Mouse (Mus musculus) urinary bladder, adult 2 months (tissue): ENCODE data around the gene Ssmem1. TPM values are rescaled to one million over a fixed set of nuclear protein-coding genes. Genes with fewer than 3 reads are reported as not detected.

Experiments
- DNase-seq: peaks from one replicate; pipeline ENCODE4 v3.0.0; 2022; ENCODE audit warnings: low spot score
- polyA plus RNA-seq: library from polyadenylated mRNA; depleted of rRNA; stranded (reverse); fragments of >200 nt; gene quantifications from 2 replicates; pipeline ENCODE4 v1.2.3, GENCODE M21; 2012; rRNA removed

Gene Ssmem1
- polyA plus RNA-seq: 0.04 and 0.07 TPM in 2 replicates

DNA sequence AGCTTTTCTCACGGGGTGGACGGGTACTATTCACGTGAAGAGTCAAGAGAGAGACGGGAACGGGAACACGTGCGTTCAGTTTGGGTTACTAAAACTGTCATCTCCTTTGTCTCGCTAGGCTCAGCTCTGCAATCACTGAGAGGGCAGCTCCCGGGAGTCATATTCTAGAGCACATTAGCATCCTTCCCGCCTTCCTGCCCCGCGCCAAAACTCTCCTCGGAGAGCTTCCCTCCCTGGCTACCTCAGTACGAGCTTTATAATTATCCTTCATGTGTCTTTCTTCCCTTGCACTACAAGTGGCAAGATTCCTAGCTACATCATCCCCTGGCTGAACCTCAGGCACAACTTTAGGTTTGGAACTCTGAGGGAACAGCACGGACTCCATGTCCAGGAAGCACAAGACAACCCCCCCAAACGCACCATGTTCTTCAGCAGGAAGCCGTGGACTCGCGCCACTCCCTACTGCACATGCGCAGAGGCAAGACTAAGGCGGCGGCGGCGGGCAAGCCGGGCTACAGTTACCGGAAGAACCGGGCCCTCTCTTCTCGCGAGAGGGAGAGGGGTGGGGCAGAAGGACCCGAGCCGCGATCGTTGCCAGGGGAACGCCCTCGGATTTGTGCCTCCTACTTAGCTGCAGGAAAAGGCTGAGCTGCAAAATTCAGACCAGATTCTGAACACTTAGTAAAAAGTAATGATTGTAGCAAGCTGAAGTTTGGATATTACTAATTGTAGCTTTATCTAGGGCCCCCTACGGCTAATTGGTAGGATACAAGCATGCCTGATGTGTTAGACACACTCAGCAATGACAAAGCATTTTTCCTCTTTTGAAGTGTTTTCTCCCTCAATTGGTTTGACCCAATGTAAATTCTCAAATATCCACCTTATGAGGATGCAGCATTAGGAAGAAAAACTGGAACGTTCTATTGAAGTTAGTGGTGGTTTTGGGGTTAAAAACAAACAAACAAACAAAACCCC is at the start of gene Ssmem1, which contains the start of gene Tmem209:
TSS of gene Ssmem1 (plus strand) at position 585 of the 975 bp plus-strand sequence.
TSS of gene Tmem209 (minus strand) at position 519 of the 975 bp plus-strand sequence.
- DNase-seq: peak; percentile 95

GRCm38 (mm10) chr6:30460750-30461446 is 48.8 kb upstream of the Ssmem1 start:
- no peak for DNase-seq

DNA sequence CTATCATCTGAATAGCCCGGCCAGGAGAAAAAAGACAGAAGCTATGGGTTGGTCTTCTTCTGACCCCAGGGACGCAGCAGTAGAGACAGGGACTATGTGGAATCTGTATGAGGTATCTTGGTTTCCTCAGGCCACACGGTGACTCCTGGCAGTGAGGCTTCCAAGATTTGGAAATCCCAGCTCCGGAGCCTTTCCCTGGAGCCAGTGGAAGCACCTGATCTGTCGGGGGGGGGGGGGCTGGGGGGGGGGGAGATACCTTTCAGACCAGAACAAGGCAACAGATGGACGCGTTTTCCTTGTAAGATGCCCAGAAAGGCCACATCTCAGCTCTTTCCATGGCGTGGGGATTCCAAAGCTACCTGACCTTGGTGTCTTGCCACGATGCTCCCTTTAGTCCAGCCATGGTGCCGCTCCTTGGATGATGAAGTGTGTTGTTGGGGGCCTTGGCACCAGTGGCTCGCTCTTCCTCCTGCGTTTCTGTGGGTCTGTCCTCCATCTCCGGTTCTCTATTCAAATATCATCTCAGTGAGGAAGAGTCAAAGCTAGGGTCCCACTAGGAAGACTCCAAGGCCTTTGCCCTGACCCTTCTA is 47.8 kb upstream of the Ssmem1 start:
- no peak for DNase-seq

DNA sequence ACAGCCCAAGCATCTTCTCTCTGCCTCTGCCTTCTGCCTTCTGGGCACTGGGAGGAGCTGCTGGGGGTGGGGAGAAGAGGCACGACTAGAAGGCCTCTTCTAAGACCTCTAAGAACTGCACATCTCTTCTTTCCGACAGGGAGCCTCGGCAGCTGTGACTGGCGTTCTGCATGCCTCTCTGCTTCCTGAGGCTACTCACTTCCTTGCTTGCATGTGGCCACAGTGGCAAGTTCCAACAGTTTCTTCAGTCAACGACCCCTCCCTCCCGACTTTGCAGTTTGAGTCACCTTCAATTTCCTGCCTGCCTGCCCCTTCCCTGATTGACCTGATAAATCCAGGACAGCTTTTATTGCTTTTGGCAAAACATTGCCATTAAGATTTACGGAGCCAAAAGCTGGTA is 46.8 kb upstream of the Ssmem1 start:
- no peak for DNase-seq

DNA sequence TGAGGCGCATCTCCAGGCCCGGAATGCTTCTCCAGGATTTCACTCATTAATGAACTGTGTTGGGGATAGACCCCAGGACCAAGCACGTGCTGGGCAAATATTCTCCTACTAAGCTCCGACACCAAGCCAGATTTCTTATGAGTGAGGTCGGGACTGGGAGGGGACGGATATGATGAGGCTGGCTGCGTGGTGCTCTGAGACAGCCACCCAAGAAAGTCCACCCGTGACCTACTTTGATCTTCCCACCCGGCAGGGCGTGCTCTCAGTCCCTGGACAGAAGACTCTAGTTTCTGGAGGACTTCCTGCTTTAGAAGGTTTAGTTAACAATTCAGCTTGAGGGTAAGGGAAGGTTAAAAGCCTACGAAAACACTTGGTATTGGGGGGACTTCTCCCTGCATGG is 44.1 kb upstream of the Ssmem1 start:
- DNase-seq: no peak

- no peak for DNase-seq
Observed at GRCm38 (mm10) chr6:30468058-30468457, 41.6 kb upstream of the Ssmem1 start.

DNA sequence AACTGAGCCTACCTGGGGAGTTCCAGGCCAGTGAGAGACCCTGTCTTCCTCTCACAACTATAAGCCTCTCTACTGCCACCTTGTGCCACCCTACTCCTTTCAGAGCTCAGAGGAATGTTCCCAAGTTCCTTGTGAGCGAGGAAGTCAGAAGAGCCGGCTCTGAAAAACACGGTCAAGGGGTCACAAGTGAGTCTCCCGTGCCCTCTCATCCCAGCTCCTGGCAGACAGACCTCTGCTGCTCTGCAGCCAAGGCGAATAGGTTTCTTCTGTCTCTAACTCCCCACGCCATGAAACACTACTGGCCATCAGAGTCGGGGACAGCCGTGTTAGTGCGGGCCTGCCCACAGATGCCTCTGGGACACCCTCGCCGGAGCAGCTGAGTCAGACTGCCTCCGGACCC is 41.0 kb upstream of the Ssmem1 start:
- no peak for DNase-seq

DNA sequence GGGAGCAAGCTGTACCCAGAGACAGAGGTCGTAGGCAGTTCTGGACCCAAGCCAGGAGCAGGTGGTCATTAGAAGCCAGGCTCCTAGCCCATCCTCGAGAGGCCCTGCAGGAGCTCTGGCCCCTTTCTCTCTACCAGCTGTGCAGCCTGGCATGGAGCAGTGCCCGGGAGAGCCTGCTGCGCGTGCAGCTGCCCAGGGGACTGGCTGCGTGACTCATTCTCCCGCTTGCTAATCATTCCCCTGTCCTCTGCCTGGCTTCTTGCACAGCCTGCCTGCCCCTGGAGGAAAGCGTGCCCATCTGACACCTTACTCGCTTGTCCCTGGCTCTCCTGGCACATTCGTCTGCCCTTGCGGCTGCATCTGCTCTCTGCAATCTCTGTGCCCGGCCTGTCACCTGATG is 40.3 kb upstream of the Ssmem1 start:
- no peak for DNase-seq

DNA sequence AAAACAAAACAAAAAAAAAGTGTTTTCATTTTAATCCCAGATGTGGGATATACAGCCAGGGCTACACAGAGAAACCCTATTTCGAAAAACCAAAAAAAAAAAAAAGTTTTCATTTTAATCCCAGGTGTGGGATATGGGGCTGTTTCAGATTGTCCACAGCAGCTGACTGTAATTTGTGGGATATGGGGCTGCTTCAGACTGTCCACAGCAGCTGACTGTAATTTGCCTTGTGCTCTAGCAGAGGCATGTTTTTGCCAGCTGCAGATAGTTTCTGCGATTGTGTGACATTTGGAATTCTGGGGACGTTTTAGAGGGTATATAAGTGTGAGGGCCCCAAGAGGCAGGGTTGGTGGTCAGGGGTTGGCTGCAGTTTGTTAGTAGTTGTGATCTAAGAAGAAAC is 37.9 kb upstream of the Ssmem1 start:
- no peak for DNase-seq

- no peak for DNase-seq
Observed at GRCm38 (mm10) chr6:30476025-30476765, 33.5 kb upstream of the Ssmem1 start.

GRCm38 (mm10) chr6:30477210-30477714 is 32.4 kb upstream of the Ssmem1 start:
- DNase-seq: no peak

- no peak for DNase-seq
Observed at GRCm38 (mm10) chr6:30477784-30478183, 31.9 kb upstream of the Ssmem1 start.

DNA sequence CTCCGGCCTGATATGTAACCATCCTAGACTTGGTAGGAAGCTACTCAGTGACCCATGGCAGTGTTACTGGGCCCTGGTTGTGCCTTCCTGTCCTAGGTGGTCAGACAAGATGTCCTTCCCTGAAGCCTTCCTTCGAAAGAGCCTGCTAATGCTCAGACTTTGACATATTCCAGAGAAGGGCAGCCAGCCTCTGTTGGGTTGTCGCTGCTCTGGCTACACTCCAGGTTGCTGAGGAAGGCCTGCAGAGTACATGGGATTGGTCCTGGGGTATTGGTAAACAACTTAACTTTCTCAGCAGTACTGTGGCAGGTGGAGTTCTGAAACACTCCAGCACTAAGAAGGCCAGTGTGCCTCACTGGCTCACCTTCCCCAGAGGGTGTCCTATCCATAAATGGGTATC is 30.2 kb upstream of the Ssmem1 start:
- no peak for DNase-seq

DNA sequence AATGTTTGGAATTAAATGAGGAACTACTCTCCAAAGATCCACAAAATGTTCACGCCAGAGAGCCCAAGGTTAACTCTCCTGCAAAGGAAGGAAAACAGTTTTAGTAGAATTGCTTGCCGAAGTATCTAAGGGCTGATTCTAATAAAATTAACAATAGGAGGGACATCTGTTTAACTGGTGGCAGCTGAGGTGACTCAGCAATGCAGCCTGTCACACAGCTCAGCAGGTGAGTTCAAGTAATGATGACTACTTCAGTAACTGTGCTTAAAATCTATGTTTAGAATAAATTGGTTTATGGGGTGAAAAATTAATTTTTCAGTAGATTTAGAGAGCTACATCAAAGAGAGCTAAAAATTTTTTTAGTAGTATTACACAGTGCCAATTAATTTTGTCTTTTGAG is 26.7 kb upstream of the Ssmem1 start:
- no peak for DNase-seq

GRCm38 (mm10) chr6:30486504-30486903 is 23.1 kb upstream of the Ssmem1 start:
- DNase-seq: no peak

- DNase-seq: no peak
Observed at GRCm38 (mm10) chr6:30499049-30499448, 10.6 kb upstream of the Ssmem1 start.

DNA sequence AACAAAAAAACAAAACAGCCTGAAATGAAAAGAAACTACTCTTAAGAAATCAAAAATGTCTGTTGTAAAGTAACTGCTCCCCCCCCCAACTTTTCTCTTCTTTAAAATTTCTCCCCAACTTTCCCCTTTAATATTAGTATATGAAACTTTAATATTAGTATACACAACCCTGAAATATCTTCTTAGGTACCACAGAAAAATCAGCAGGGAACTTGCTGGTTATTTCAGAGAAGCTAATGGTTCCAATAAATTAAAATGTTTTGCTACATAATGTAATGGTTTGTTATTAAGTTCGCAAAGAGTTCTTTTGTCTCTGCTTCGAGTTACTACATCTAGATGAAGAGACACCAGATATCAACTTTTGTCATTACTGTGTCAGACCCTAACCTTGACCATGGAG is 825 bp upstream of the Ssmem1 start:
- no peak for DNase-seq

DNA sequence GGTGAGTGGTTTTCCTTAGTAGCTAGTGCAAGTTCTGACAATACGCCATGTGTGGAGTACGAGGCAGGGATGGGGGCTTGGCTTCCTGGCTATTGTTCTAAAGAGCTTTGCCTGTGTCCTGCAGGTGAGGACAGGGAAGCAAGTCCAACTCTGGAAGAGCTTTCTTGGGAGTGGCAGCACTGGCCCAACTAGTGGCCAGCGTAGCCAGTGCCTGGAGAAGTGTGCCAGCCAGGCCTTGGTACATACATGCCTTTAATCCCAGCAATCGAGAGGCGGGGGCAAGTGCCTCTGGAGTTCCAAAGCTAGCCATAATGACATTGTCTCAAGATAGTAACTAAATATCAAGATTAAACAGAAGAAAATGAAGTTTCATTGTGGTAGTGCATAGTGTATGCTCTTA is 642 bp downstream of the Ssmem1 start:
- no peak for DNase-seq

- DNase-seq: no peak
Observed at GRCm38 (mm10) chr6:30514242-30514641, 4.6 kb downstream of the Ssmem1 start.

DNA sequence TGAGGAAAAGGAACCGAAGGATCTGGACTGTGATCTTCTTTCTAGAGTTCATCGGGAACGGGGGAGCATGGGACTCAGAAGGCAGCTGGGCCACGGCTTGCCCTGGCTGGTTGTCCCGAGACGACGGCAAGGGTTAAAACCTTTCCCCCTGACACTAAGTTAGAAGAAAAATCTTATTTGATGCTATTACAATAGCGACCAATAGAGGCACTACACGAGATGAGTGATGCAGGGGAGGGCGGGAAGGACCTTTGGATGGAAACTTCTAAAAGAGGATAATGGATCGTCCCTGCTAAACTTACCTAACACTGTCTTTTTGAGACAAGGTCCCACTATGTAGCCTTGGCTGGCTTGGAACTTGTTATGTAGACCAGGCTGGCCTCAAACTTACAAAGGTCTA is 10.8 kb downstream of the Ssmem1 start:
- no peak for DNase-seq
